Mouse (Mus musculus): ENCODE data around the gene Bcap31. TPM values are rescaled to one million over a fixed set of nuclear protein-coding genes. Genes with fewer than 3 reads are reported as not detected.

Gene Bcap31
- polyA plus RNA-seq, 1 experiment from 2014 or later = 211 TPM

GRCm38 (mm10) chrX:73717667-73718066 is 1.7 kb upstream of the Bcap31 start:
- Histone ChIP-seq H3K4me3 (peak overlapping the region; percentile 63), H3K9me3 (no peaks in the 10 kb centered on the region), H3K36me3 (0 out of 2 replicates have a peak, but pooled peaks cover 3% of the 10 kb centered on the region), H3K4me1 (peaks cover 25% of the 10 kb centered on the region), H3K27me3 (ENCODE audit: insufficient read depth, poor library complexity, severe bottlenecking) (0 out of 2 replicates have a peak, but pooled peaks cover 14% of the 10 kb centered on the region), H3K27ac (no peak overlapping the region)
- no peak for DNase-seq (ENCODE audit: low spot score)
- 75% methylated on average over 11 of the region's 11 CpGs for WGBS

- H3K27me3 ChIP-seq (ENCODE audit: insufficient read depth, poor library complexity, severe bottlenecking) = 0 out of 2 replicates have a peak, but pooled peaks cover 14% of the 10 kb centered on the region
- peak overlapping the region; percentile 63 for H3K4me3 ChIP-seq
- H3K4me1 ChIP-seq = peaks cover 25% of the 10 kb centered on the region
- H3K9me3 ChIP-seq = no peaks in the 10 kb centered on the region
- WGBS = 29% methylated on average over 30 of the region's 30 CpGs
- peak; percentile 74 for DNase-seq (ENCODE audit: low spot score)
- H3K36me3 ChIP-seq = 0 out of 2 replicates have a peak, but pooled peaks cover 3% of the 10 kb centered on the region
- peak overlapping the region; percentile 88 for H3K27ac ChIP-seq
Measured at GRCm38 (mm10) chrX:73716709-73717545, 952 bp upstream of the Bcap31 start.

DNA sequence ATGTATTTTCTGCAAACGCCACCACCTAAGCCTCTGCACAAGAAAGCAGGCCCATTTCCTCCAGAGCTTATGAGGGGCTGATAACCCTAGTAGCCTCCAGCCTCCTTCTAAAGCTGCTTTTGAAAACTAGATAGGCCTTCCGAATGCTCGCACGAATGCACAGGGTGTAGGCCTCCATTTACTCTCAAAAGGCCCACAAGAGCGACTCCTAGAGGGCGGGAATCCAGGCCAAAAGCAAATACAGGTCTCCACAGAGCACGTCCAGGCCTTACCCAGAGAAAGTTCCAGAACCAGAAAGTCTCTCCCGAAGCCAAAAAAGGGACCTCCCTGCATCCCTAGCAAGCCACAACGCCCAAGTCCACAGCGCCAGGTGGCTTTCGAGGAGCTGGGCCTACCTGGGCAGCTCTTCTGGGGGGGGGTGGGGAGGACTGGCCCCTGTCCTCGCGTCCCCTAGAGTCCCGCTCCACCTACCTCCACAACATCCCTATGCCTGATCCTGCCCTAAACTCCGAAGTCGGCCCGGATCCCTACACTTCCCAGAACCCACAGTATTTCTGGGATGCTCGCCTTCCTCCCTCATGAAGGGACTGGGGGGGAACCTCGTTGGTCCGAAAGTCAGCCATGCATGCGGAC is 383 bp downstream of the Bcap31 start:
- DNase-seq (ENCODE audit: low spot score) = peak; percentile 75

GRCm38 (mm10) chrX:73700472-73700871 is 15.5 kb downstream of the Bcap31 start:
- no peak for DNase-seq (ENCODE audit: low spot score)
- Histone ChIP-seq H3K9me3 (no peaks in the 10 kb centered on the region), H3K4me3 (no peak overlapping the region), H3K4me1 (no peaks in the 10 kb centered on the region), H3K27me3 (ENCODE audit: insufficient read depth, poor library complexity, severe bottlenecking) (no peaks in the 10 kb centered on the region), H3K27ac (no peak overlapping the region), H3K36me3 (peaks cover 13% of the 10 kb centered on the region)
- 93% methylated on average over 1 of the region's 1 CpGs for WGBS

More for the DNA sequence above, 383 bp downstream of the Bcap31 start:
- Histone ChIP-seq H3K36me3 (peaks cover 12% of the 10 kb centered on the region; the same call in 1 of the 2 replicates), H3K4me3 (peak overlapping the region; percentile 63), H3K4me1 (peaks cover 25% of the 10 kb centered on the region), H3K27ac (peak overlapping the region; percentile 88), H3K27me3 (ENCODE audit: insufficient read depth, poor library complexity, severe bottlenecking) (0 out of 2 replicates have a peak, but pooled peaks cover 14% of the 10 kb centered on the region), H3K9me3 (no peaks in the 10 kb centered on the region)
- WGBS = 22% methylated on average over 21 of the region's 21 CpGs

DNA sequence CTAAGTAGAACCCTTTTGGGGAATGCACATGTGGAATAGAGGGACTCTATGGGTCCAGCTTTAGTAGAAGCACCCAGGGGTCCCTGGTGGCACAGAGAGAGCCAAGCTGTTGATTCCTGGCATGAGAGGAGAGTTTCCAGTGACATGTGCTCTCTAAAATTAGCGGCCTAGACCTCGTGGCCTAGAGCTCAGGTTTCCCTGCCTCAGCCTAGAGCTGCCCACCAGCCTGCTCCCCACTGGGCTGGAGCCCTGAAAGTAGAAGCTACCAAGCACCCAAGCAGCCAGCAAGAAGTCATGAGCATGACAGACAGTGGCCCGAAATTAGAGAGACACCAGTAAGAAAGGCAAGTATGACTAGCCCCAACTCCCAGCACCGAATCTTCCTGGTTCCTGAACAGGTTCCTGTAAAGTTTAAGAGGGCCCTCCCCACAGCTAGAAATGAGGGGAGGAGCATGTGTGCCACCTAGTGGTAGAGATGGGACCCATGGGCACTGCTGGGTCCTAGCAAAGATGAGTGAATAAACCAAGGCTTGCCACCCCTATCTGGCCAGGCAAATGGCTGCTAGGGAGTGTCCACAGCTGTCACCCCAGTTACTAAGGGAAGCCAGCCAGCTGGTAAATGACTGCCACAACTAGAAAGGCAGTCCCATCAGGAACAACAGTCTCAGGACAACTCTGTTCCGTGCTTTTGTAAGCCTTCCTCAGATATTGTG is 24.9 kb downstream of the Bcap31 start:
- no peak overlapping the region for H3K4me3 ChIP-seq
- H3K27ac ChIP-seq = no peak overlapping the region
- H3K36me3 ChIP-seq = peaks cover 37% of the 10 kb centered on the region
- peaks cover 3% of the 10 kb centered on the region; the same call in 1 of the 2 replicates for H3K27me3 ChIP-seq (ENCODE audit: insufficient read depth, poor library complexity, severe bottlenecking)
- no peaks in the 10 kb centered on the region for H3K4me1 ChIP-seq
- no peak for DNase-seq (ENCODE audit: low spot score)
- WGBS = 65% methylated on average over 5 of the region's 5 CpGs
- no peaks in the 10 kb centered on the region for H3K9me3 ChIP-seq

DNA sequence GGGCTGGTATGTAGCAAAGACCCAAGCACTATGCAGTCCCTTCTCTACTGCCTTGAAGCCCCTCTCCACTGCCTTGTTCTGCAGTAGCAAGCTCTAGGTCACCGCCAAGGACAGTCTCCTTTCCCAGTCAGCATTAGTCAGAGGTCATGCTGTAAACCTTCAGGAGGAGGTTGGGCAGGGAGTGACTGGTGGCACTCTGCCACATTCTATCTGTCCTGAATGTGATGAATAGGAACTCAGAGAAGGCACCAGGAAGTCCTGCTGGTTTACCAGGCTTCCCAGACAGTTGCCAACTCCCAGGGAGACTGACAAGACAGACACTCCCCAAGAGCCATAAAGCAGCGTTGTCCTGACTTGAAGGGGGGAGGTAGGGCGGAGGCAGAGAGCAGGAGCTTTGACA is 30.3 kb downstream of the Bcap31 start:
- no peaks in the 10 kb centered on the region for H3K27me3 ChIP-seq (ENCODE audit: insufficient read depth, poor library complexity, severe bottlenecking)
- H3K36me3 ChIP-seq = peaks cover 42% of the 10 kb centered on the region
- WGBS = 59% methylated on average over 3 of the region's 3 CpGs
- peak overlapping the region; percentile 79; the same call in 1 of the 2 replicates for H3K27ac ChIP-seq
- H3K9me3 ChIP-seq = no peaks in the 10 kb centered on the region
- no peaks in the 10 kb centered on the region for H3K4me1 ChIP-seq
- DNase-seq (ENCODE audit: low spot score) = no peak
- H3K4me3 ChIP-seq = no peak overlapping the region

GRCm38 (mm10) chrX:73684978-73685377 is 31.0 kb downstream of the Bcap31 start:
- no peak for DNase-seq (ENCODE audit: low spot score)
- H3K9me3 ChIP-seq = no peaks in the 10 kb centered on the region
- peaks cover 48% of the 10 kb centered on the region for H3K36me3 ChIP-seq
- no peaks in the 10 kb centered on the region for H3K27me3 ChIP-seq (ENCODE audit: insufficient read depth, poor library complexity, severe bottlenecking)
- H3K4me1 ChIP-seq = no peaks in the 10 kb centered on the region
- peak overlapping the region; percentile 79 for H3K27ac ChIP-seq
- no peak overlapping the region for H3K4me3 ChIP-seq

DNA sequence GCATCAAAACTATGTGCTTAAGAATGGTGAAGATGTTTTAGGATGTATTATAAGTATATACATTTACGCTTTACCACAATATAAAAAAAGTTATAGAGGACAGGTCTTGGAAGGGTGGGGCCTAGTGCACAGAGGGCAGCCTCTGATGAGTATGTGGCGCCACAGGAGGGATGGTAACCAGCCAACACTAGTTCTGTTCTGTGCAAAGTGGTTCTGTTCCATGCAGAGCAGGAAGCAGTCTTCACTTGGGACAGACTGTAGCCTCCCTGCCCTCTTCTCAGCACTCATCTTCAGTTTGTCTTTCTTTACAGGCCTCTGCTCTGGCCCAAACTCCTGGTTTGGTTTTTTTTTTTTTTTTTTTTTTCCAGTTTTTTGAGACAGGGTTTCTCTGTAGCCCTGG is 31.8 kb downstream of the Bcap31 start:
- no peak for DNase-seq (ENCODE audit: low spot score)
- Histone ChIP-seq H3K27me3 (ENCODE audit: insufficient read depth, poor library complexity, severe bottlenecking) (peaks cover 5% of the 10 kb centered on the region; the same call in 1 of the 2 replicates), H3K27ac (no peak overlapping the region), H3K9me3 (no peaks in the 10 kb centered on the region), H3K36me3 (peaks cover 50% of the 10 kb centered on the region), H3K4me1 (no peaks in the 10 kb centered on the region), H3K4me3 (no peak overlapping the region)
- WGBS = 84% methylated on average over 2 of the region's 2 CpGs

- Histone ChIP-seq H3K4me1 (0 out of 2 replicates have a peak, but pooled peaks cover 6% of the 10 kb centered on the region), H3K36me3 (peaks cover 52% of the 10 kb centered on the region), H3K27me3 (ENCODE audit: insufficient read depth, poor library complexity, severe bottlenecking) (peaks cover 29% of the 10 kb centered on the region), H3K9me3 (no peaks in the 10 kb centered on the region), H3K4me3 (no peak overlapping the region), H3K27ac (no peak overlapping the region)
- DNase-seq (ENCODE audit: low spot score) = no peak
- 96% methylated on average over 4 of the region's 4 CpGs for WGBS
Measured at GRCm38 (mm10) chrX:73676668-73677067, 39.3 kb downstream of the Bcap31 start.

DNA sequence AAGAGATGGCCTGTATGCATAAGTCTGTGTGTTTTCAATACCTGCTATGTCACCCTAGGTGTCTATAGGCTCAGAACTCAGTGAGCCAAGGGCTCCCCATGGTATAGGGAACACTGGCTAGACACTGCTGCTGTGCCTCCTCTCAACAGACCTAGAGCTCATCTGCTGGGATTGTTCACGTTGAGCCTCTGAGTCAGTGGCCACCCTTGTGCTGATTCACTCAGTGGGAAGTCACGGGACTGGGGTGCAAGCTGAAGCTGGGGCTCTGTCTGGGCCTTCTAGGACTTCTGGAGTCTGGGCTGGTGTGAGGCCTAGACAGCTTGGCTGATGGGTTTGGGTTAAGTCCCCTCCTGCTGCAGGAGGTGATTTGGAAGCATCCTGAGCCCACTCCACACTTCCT is 40.7 kb downstream of the Bcap31 start:
- Histone ChIP-seq H3K9me3 (no peaks in the 10 kb centered on the region), H3K4me1 (0 out of 2 replicates have a peak, but pooled peaks cover 6% of the 10 kb centered on the region), H3K4me3 (no peak overlapping the region), H3K27ac (no peak overlapping the region), H3K27me3 (ENCODE audit: insufficient read depth, poor library complexity, severe bottlenecking) (peaks cover 29% of the 10 kb centered on the region), H3K36me3 (peaks cover 38% of the 10 kb centered on the region)
- no peak for DNase-seq (ENCODE audit: low spot score)
- 68% methylated on average over 2 of the region's 2 CpGs for WGBS

- peaks cover 24% of the 10 kb centered on the region for H3K27me3 ChIP-seq (ENCODE audit: insufficient read depth, poor library complexity, severe bottlenecking)
- peak overlapping the region; percentile 68 for H3K4me3 ChIP-seq
- peaks cover 27% of the 10 kb centered on the region for H3K36me3 ChIP-seq
- no peaks in the 10 kb centered on the region for H3K9me3 ChIP-seq
- H3K4me1 ChIP-seq = 0 out of 2 replicates have a peak, but pooled peaks cover 6% of the 10 kb centered on the region
- no peak for DNase-seq (ENCODE audit: low spot score)
- 26% methylated on average over 20 of the region's 20 CpGs for WGBS
- H3K27ac ChIP-seq = peak overlapping the region; percentile 89
Measured at GRCm38 (mm10) chrX:73673968-73674661, 41.9 kb downstream of the Bcap31 start.

DNA sequence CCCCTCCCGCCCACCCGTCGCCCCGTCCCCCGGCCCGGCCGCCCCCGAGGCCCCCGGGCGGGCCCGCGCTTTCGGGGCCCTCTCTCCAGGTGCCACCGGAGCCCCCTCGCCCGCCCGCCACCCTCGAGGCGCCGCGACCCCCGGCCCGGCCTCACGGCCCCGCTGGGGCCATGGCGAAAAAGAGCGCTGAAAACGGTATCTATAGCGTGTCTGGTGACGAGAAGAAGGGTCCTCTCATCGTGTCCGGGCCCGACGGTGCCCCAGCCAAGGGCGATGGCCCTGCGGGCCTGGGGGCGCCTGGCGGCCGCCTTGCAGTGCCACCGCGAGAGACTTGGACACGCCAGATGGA is 42.4 kb downstream of the Bcap31 start:
- H3K27ac ChIP-seq = peak overlapping the region; percentile 89
- H3K36me3 ChIP-seq = peaks cover 22% of the 10 kb centered on the region
- H3K9me3 ChIP-seq = no peaks in the 10 kb centered on the region
- 18% methylated on average over 41 of the region's 42 CpGs for WGBS
- H3K27me3 ChIP-seq (ENCODE audit: insufficient read depth, poor library complexity, severe bottlenecking) = peaks cover 24% of the 10 kb centered on the region
- H3K4me3 ChIP-seq = peak overlapping the region; percentile 68
- H3K4me1 ChIP-seq = 0 out of 2 replicates have a peak, but pooled peaks cover 6% of the 10 kb centered on the region
- no peak for DNase-seq (ENCODE audit: low spot score)
